Mouse (Mus musculus): ENCODE measurements around the gene Gpr183. TPM values are rescaled to one million over a fixed set of nuclear protein-coding genes. Genes with fewer than 3 reads are reported as not detected.

The Gpr183 gene
- polyA plus RNA-seq, 1 experiment from 2014 or later, result 3.0 TPM

DNA sequence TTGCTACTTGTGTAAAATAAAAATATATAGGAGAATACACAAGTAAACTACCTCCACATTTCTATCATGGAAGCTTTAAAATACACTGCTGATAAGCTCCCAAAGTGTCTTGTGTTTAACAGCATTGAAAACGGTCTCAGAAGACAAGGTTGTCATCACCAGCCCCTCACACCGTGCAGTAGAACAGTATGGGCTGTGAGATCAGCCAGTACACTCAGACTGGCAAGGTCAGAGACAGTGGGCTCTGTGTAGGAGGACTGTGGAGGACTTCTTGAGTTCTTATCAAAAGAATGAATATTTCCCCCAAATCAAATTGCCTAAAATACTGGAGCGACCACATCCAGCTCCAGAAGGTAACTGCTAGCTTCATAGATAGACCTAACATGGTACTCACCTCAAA lies 25.4 kb downstream of the Gpr183 start:
- Histone ChIP-seq H3K9me3 (peaks cover 23% of the 10 kb centered on the region), H3K36me3 (peaks cover 16% of the 10 kb centered on the region), H3K27me3 (no peaks in the 10 kb centered on the region), H3K4me3 (replicated peaks) (no peak overlapping the region), H3K4me2 (no peak overlapping the region), H3K4me1 (replicated peaks) (no peaks in the 10 kb centered on the region; the same call in 1 of the 2 replicates), H3K9ac (replicated peaks) (no peak overlapping the region), H3K27ac (no peak overlapping the region)
- 93% methylated on average over 3 of the region's 3 CpGs for WGBS
- no peak for ATAC-seq (ENCODE audit: insufficient number of reproducible peaks, insufficient read depth, low FRiP score, low TSS enrichment, low read depth)

DNA sequence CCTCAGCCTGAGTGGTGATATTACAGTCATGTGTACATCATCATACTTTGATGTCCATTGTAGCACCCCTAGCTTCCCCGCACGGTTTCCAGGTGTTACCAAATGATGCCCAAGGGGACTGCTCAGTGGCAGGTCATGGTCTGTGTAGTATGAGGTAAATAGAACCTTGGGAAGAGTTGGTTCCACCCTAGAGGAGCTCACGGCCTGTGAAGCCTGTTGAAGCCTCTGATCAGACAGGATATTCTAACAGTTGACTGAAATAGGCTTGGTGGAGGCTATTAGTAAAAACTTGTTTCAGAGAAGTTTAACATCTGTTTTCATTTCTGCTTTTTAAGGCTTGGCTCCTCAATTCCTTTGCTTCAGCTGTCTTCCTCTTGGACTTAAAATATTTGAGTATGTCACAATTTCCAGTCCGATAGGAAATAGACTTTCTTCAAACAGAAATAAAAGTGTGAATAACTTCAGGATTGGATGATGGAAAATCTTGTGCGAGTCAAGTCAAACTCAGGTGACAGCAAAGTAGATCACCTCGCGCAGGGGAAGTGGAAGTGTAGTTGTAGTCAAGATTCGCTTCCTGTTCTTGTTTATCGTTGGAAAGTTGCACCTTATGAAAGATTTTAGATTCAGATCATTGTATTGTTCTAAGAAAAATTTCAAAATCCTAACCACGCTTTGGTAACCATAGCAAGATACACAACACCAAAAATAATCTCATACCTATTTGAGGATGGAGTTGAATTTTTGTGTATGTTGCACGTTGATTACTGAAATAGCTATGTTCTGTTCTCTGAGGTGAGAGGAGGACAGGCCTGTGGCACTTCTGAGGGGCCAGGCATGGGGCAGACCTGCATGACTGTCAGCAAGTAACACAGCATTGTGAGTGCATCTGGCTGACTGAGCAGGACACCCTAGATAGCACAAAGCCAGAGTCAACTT lies 26.5 kb downstream of the Gpr183 start:
- H3K9me3 ChIP-seq, result peaks cover 14% of the 10 kb centered on the region
- no peaks in the 10 kb centered on the region for H3K27me3 ChIP-seq
- no peak overlapping the region for H3K9ac ChIP-seq (replicated peaks)
- 87% methylated on average over 11 of the region's 11 CpGs for WGBS
- peaks cover 25% of the 10 kb centered on the region for H3K36me3 ChIP-seq
- H3K4me2 ChIP-seq, result no peak overlapping the region
- H3K27ac ChIP-seq, result no peak overlapping the region
- ATAC-seq (ENCODE audit: insufficient number of reproducible peaks, insufficient read depth, low FRiP score, low TSS enrichment, low read depth), result no peak
- no peaks in the 10 kb centered on the region; the same call in 1 of the 2 replicates for H3K4me1 ChIP-seq (replicated peaks)
- no peak overlapping the region for H3K4me3 ChIP-seq (replicated peaks)

DNA sequence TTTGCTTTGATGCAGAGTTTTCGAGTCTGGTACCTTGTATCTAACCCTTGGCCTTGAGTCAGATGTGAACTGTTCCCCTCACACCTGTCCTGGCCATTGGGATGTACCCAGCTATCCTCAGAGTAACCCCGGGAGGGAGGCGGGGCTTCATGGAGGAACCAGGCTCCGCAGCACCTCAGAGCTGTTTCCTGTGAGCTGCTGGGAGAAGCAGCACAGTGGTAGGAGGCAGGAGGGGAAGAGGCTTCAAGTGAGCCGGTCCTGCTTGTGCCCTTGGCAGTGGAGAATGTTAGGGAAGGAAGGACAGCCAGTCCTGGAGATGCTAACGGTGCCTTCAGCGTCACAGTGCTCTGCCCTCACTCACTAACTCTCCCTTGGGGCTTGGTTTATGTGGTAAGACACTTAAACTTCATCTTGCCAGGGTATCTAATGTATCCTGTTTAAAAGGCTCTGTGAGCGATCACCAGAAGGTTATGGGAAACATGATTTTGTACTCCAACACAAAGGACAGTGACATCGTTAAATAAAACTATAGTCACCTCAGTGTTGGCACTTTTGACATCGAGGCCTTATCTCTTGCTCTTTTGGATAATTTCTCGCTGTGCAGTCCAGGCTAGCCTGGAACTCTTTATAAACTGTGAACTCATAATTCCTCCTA lies 27.3 kb downstream of the Gpr183 start:
- Histone ChIP-seq H3K9me3 (peaks cover 13% of the 10 kb centered on the region), H3K36me3 (peaks cover 25% of the 10 kb centered on the region), H3K27me3 (no peaks in the 10 kb centered on the region), H3K4me3 (replicated peaks) (no peak overlapping the region), H3K9ac (replicated peaks) (no peak overlapping the region), H3K27ac (no peak overlapping the region), H3K4me1 (replicated peaks) (no peaks in the 10 kb centered on the region; the same call in 1 of the 2 replicates), H3K4me2 (no peak overlapping the region)
- ATAC-seq (ENCODE audit: insufficient number of reproducible peaks, insufficient read depth, low FRiP score, low TSS enrichment, low read depth), result no peak
- 82% methylated on average over 11 of the region's 11 CpGs for WGBS

DNA sequence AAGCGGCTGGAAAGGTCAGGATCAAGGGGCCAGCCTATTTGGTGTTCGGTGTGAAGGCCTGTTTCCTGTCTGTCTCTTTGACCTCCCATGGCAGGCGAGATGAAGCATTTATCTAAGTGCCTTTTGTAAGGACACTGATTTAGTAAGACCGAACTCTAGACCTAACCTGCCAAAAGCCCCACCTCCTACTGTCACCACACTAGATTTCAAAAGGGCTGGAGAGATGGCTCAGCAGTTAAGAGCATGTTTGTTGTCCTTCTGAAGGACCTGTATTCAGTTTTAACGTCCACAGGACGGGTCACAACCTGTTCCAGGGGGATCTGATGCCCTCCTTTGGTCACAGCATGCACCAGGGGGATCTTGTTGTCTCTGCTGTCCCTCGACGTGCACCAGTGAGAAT lies 28.1 kb downstream of the Gpr183 start:
- Histone ChIP-seq H3K27ac (no peak overlapping the region), H3K4me2 (no peak overlapping the region), H3K4me3 (replicated peaks) (no peak overlapping the region), H3K9me3 (peaks cover 13% of the 10 kb centered on the region), H3K36me3 (peaks cover 25% of the 10 kb centered on the region), H3K9ac (replicated peaks) (no peak overlapping the region), H3K4me1 (replicated peaks) (no peaks in the 10 kb centered on the region; the same call in 1 of the 2 replicates), H3K27me3 (no peaks in the 10 kb centered on the region)
- 83% methylated on average over 8 of the region's 8 CpGs for WGBS
- no peak for ATAC-seq (ENCODE audit: insufficient number of reproducible peaks, insufficient read depth, low FRiP score, low TSS enrichment, low read depth)

DNA sequence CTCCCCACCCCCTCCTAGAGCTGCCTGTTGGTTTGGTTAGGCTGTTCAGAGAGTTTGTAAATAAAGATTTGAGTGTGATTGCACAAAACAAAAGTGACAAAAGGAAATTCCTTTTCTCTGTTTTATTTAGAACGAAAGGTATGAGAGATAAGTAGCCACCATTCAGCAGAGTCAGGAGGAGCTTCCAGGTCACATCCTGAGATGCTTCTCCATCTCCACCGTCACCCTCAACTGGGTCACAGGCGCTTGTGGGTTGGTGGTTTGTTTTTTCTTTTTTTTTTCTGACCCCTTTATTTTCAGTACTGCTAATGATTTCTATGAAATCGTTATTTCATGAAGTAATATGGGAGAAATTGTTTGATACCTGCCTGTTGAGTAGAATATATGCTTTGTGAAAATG lies 28.6 kb downstream of the Gpr183 start:
- Histone ChIP-seq H3K4me1 (replicated peaks) (no peaks in the 10 kb centered on the region; the same call in 1 of the 2 replicates), H3K36me3 (peaks cover 25% of the 10 kb centered on the region), H3K27ac (no peak overlapping the region), H3K4me3 (replicated peaks) (no peak overlapping the region), H3K9ac (replicated peaks) (no peak overlapping the region), H3K4me2 (no peak overlapping the region), H3K27me3 (no peaks in the 10 kb centered on the region), H3K9me3 (peaks cover 13% of the 10 kb centered on the region)
- 94% methylated on average over 4 of the region's 4 CpGs for WGBS
- ATAC-seq (ENCODE audit: insufficient number of reproducible peaks, insufficient read depth, low FRiP score, low TSS enrichment, low read depth), result no peak

DNA sequence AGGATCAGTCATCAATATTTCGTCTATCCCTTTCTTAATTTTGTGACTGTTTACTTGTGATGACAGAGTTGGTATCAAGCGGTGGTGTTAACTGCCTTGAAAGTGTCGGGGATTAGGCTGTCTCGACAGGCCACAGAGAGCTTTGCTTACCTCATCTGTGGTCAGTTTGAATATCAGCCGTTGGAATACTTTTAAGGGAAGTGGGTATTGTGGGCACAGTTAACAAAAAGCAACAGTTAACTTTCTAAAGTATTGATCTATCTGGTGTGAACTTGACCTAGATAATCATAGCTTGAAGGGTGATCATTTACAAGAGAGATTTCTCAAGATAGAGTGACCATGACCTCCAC lies 30.4 kb downstream of the Gpr183 start:
- no peak for ATAC-seq (ENCODE audit: insufficient number of reproducible peaks, insufficient read depth, low FRiP score, low TSS enrichment, low read depth)
- 85% methylated on average over 5 of the region's 5 CpGs for WGBS
- H3K27ac ChIP-seq, result no peak overlapping the region
- no peak overlapping the region for H3K9ac ChIP-seq (replicated peaks)
- no peak overlapping the region for H3K4me3 ChIP-seq (replicated peaks)
- H3K4me1 ChIP-seq (replicated peaks), result no peaks in the 10 kb centered on the region; the same call in 1 of the 2 replicates
- H3K27me3 ChIP-seq, result no peaks in the 10 kb centered on the region
- peaks cover 13% of the 10 kb centered on the region for H3K9me3 ChIP-seq
- no peak overlapping the region for H3K4me2 ChIP-seq
- H3K36me3 ChIP-seq, result peaks cover 25% of the 10 kb centered on the region

DNA sequence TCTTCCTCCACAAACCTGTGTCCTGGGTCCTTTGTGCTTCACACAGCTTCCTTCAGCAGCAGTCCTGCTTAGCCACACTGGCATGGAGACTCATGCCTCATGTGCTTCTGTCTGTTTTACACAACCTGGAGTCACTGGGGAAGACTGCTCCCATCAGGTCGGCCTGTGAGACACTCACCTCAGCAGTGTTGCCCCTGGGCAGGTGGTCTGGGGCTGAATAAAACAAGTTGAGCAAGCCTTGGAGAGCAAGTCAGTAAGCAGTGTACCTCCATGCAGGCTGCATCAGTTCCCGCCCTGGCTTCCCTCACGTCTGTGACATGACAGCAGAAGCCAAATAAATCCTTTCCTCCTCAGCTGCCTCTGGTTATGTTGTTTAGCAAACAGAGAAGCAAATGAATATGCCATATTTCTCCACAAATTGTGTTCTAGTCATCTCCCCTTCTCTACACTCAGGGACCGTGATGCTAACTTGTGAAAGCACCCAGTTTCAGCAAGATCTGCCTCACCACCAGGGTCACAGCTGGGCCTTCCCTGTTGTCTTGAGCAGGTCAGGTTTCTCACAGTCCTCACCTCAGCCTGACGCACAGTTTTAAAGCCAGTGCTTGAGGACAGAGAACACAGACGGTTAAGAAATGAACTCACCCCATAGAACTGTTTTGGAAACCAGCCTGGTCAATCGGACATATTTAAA lies 30.9 kb downstream of the Gpr183 start:
- Histone ChIP-seq H3K9ac (replicated peaks) (no peak overlapping the region), H3K27me3 (no peaks in the 10 kb centered on the region), H3K4me1 (replicated peaks) (no peaks in the 10 kb centered on the region; the same call in 1 of the 2 replicates), H3K4me2 (no peak overlapping the region), H3K4me3 (replicated peaks) (no peak overlapping the region), H3K27ac (no peak overlapping the region), H3K36me3 (peaks cover 25% of the 10 kb centered on the region), H3K9me3 (peaks cover 13% of the 10 kb centered on the region)
- WGBS, result 89% methylated on average over 7 of the region's 7 CpGs
- no peak for ATAC-seq (ENCODE audit: insufficient number of reproducible peaks, insufficient read depth, low FRiP score, low TSS enrichment, low read depth)

DNA sequence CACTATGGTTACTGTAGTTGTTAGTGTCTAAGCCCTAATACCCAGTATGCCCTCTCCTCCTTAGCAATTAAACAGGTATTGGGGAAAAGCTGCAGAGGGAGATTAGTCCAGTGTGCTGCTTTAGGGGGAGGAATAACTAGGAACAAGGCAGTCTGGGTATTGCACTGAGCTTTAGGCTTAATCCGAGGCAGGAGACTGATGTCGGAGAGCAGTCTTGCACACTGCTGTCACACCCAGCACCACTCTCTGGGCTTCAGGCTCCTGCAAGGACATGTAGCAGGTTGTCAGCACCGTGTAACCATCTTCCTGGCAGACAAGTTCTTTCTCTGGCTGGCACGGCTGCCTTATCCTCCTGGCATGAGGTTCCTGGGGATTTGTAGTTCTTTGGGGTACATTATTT lies 32.8 kb downstream of the Gpr183 start:
- Histone ChIP-seq H3K4me3 (replicated peaks) (no peak overlapping the region), H3K27me3 (no peaks in the 10 kb centered on the region), H3K4me1 (replicated peaks) (no peaks in the 10 kb centered on the region), H3K27ac (no peak overlapping the region), H3K36me3 (peaks cover 22% of the 10 kb centered on the region), H3K9me3 (peaks cover 13% of the 10 kb centered on the region), H3K9ac (replicated peaks) (no peak overlapping the region), H3K4me2 (no peak overlapping the region)
- ATAC-seq (ENCODE audit: insufficient number of reproducible peaks, insufficient read depth, low FRiP score, low TSS enrichment, low read depth), result no peak
- WGBS, result 94% methylated on average over 4 of the region's 4 CpGs

DNA sequence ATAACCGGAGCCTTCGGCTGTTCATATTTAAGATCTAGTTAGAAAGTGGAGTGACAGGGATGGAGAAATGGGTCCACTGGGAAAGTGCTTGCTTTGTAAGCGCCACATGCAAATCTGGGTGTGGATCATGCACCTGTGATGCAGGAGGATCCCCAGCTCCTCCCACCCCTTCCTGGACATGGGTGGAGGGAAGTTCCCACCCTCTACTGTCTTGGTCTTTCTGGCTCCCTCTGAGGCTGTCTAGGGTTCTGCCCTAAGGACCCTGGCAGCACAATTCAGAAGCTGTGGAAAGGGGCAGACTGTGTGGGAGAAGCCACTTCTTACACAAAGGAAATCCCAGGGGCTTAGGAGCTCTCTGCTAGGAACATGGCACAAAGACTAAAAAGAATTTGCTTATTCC lies 33.4 kb downstream of the Gpr183 start:
- Histone ChIP-seq H3K4me1 (replicated peaks) (no peaks in the 10 kb centered on the region), H3K4me2 (no peak overlapping the region), H3K4me3 (replicated peaks) (no peak overlapping the region), H3K9me3 (peaks cover 13% of the 10 kb centered on the region), H3K27ac (no peak overlapping the region), H3K9ac (replicated peaks) (no peak overlapping the region), H3K36me3 (peaks cover 22% of the 10 kb centered on the region), H3K27me3 (no peaks in the 10 kb centered on the region)
- no peak for ATAC-seq (ENCODE audit: insufficient number of reproducible peaks, insufficient read depth, low FRiP score, low TSS enrichment, low read depth)
- 91% methylated on average over 3 of the region's 3 CpGs for WGBS

DNA sequence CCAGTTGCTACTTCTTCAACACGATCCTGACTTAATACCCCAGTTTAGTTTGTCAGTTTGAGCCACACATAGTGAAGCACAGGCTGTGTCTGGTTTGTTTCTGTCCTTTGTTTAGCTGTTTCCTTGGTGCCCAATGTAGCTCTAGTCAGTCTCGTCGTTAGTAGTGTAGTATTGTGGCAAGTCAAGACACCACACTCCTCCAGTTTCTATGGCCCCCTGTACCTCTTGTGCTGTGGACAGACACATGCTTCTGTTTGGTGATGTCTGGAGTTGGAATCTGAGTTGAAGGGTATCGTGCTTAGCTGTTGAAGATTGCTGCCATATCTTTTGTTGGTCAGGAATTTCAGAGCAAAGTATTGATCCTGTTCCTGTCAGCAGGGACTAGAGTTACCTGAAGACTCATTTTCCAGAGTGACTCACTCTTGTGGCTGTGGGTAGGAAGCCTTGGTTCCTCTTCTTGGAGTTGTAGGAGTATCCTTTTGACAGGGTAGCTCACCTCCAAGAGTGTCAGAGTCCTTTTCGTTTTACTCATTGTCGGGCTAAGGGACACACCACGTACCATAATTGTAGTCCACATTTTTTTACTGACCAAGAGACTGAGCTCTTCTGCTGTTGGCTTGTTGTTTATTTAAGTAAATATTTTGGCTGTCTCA lies 34.1 kb downstream of the Gpr183 start:
- Histone ChIP-seq H3K4me3 (replicated peaks) (no peak overlapping the region), H3K27ac (no peak overlapping the region), H3K9me3 (peaks cover 9% of the 10 kb centered on the region), H3K4me2 (no peak overlapping the region), H3K27me3 (no peaks in the 10 kb centered on the region), H3K4me1 (replicated peaks) (no peaks in the 10 kb centered on the region), H3K9ac (replicated peaks) (no peak overlapping the region), H3K36me3 (peaks cover 18% of the 10 kb centered on the region)
- WGBS, result 87% methylated on average over 7 of the region's 7 CpGs
- no peak for ATAC-seq (ENCODE audit: insufficient number of reproducible peaks, insufficient read depth, low FRiP score, low TSS enrichment, low read depth)

All from limb, embryonic 12.5 days (tissue).